Mouse (Mus musculus) thymus, postnatal 14 days (tissue): ENCODE data around the gene Hoxa7.

Experiments used
- DNase-seq: peaks from one replicate; pipeline ENCODE4 v3.0.0; 2021

The Hoxa7 gene

GRCm38 (mm10) chr6:52190410-52190809 is 31.2 kb downstream of the Hoxa7 start:
- no peak for DNase-seq

GRCm38 (mm10) chr6:52189909-52190308 is 31.7 kb downstream of the Hoxa7 start:
- no peak for DNase-seq

- DNase-seq, result no peak
Measured at GRCm38 (mm10) chr6:52189172-52189591, 32.5 kb downstream of the Hoxa7 start.

- DNase-seq, result no peak
Measured at GRCm38 (mm10) chr6:52186500-52186899, 35.2 kb downstream of the Hoxa7 start.

GRCm38 (mm10) chr6:52185834-52186233 is 35.8 kb downstream of the Hoxa7 start:
- no peak for DNase-seq

- no peak for DNase-seq
Measured at GRCm38 (mm10) chr6:52185222-52185621, 36.4 kb downstream of the Hoxa7 start.

- DNase-seq, result no peak
Measured at GRCm38 (mm10) chr6:52184668-52185067, 37.0 kb downstream of the Hoxa7 start.

- no peak for DNase-seq
Measured at GRCm38 (mm10) chr6:52183311-52184080, 38.2 kb downstream of the Hoxa7 start.

- DNase-seq, result no peak
Measured at GRCm38 (mm10) chr6:52182793-52183192, 38.9 kb downstream of the Hoxa7 start.

- DNase-seq, result no peak
Measured at GRCm38 (mm10) chr6:52182030-52182429, 39.6 kb downstream of the Hoxa7 start.

GRCm38 (mm10) chr6:52180726-52181125 is 40.9 kb downstream of the Hoxa7 start:
- DNase-seq, result no peak

- DNase-seq, result no peak
Measured at GRCm38 (mm10) chr6:52180213-52180710, 41.4 kb downstream of the Hoxa7 start.

- DNase-seq, result no peak
Measured at GRCm38 (mm10) chr6:52179690-52180089, 42.0 kb downstream of the Hoxa7 start.

- no peak for DNase-seq
Measured at GRCm38 (mm10) chr6:52178918-52179665, 42.6 kb downstream of the Hoxa7 start.

GRCm38 (mm10) chr6:52177806-52178205 is 43.8 kb downstream of the Hoxa7 start:
- no peak for DNase-seq

- no peak for DNase-seq
Measured at GRCm38 (mm10) chr6:52177061-52177735, 44.5 kb downstream of the Hoxa7 start, which contains the start of gene 5730596B20Rik. Gene 5730596B20Rik, plus strand, starts transcription at chr6:52177498.

- DNase-seq, result no peak
Measured at GRCm38 (mm10) chr6:52176391-52176790, 45.3 kb downstream of the Hoxa7 start.

GRCm38 (mm10) chr6:52175864-52176263 is 45.8 kb downstream of the Hoxa7 start:
- no peak for DNase-seq

- DNase-seq, result no peak
Measured at GRCm38 (mm10) chr6:52174968-52175751, 46.5 kb downstream of the Hoxa7 start.

- no peak for DNase-seq
Measured at GRCm38 (mm10) chr6:52173648-52174047, 48.0 kb downstream of the Hoxa7 start.

GRCm38 (mm10) chr6:52172501-52172900 is 49.2 kb downstream of the Hoxa7 start:
- no peak for DNase-seq

GRCm38 (mm10) chr6:52171938-52172337 is 49.7 kb downstream of the Hoxa7 start:
- no peak for DNase-seq

- DNase-seq, result no peak
Measured at GRCm38 (mm10) chr6:52171331-52171730, 50.3 kb downstream of the Hoxa7 start.
